Mouse (Mus musculus) embryonic facial prominence, embryonic 12.5 days (tissue): Measurements from ENCODE around the gene Tab2. TPM values are rescaled to one million over a fixed set of nuclear protein-coding genes. Genes with fewer than 3 reads are reported as not detected.
"Not testable (repeated sequence)": the region's sequence is repeated elsewhere in the genome, so short reads cannot be mapped to it uniquely, and the experiment has no call there.

ENCODE experiments used
- ATAC-seq: fragments of 200-750 bp; cut with Nextera tagmentation; 2 replicates; pipeline ENCODE4 v1.8.0; 2017; ENCODE audit not compliant: insufficient number of reproducible peaks, insufficient read depth, low FRiP score, low TSS enrichment
- H3K27ac ChIP-seq: fragments of 300-500 bp; sonication (generic); 2 replicates; pipeline ENCODE4 v1.5.1; 2016; ENCODE audit warnings: mild to moderate bottlenecking
- H3K27me3 ChIP-seq: fragments of 300-500 bp; sonication (generic); 2 replicates; pipeline ENCODE4 v1.6.1; 2016; ENCODE audit warnings: mild to moderate bottlenecking, moderate library complexity
- H3K36me3 ChIP-seq: fragments of 300-500 bp; sonication (generic); 2 replicates; pipeline ENCODE4 v1.6.1; 2016; ENCODE audit warnings: mild to moderate bottlenecking
- H3K4me1 ChIP-seq: fragments of 300-500 bp; sonication (generic); 2 replicates; pipeline ENCODE4 v1.6.1; 2016
- H3K4me2 ChIP-seq: fragments of 300-500 bp; sonication (generic); replicated peaks from 2 replicates; pipeline ENCODE4 v1.6.1; 2016; ENCODE audit warnings: mild to moderate bottlenecking, moderate library complexity
- H3K4me3 ChIP-seq: fragments of 300-500 bp; sonication (generic); 2 replicates; pipeline ENCODE4 v1.5.1; 2016; ENCODE audit warnings: mild to moderate bottlenecking
- H3K9ac ChIP-seq: fragments of 300-500 bp; sonication (generic); 2 replicates; pipeline ENCODE4 v1.6.1; 2016; ENCODE audit warnings: mild to moderate bottlenecking, moderate library complexity
- H3K9me3 ChIP-seq: fragments of 300-500 bp; sonication (generic); 2 replicates; pipeline ENCODE4 v1.6.1; 2016; ENCODE audit warnings: mild to moderate bottlenecking, moderate library complexity
- WGBS: fragments of 180-500 bp; shearing (Covaris S2); methylation state at CpG from one replicate; pipeline ENCODE4 v1.1.7; 2016; 5-methylcytosine and 5-hydroxymethylcytosine counted together
- polyA plus RNA-seq: library from polyadenylated mRNA; unstranded; fragments of >200 nt; fragmentation: Nextera tagmentation; extraction: Ambion mirVana; gene quantifications from 2 replicates; pipeline ENCODE4 v1.2.1, GENCODE M21; 2016

Gene Tab2
- polyA plus RNA-seq, 1 experiment from 2014 or later, result 26.4 TPM

DNA sequence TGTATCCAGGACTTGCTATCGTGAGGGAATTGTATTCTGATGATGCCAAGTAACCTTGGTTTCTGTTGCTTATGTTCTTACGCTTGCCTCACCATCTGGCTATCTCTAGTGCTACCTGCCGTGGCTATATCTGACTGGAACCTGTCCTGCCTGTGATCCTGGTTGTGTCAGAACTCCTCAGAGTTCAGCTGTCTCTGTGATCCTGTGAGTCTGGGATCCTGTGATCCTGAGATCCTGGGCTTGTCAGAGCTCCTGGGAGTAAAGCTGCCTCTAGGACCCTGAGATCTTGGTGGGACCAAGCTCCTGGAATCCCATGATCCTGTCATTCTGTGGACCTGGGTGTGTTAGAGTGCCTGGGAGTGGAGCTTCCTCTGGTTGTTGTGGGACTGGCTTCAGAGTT, 74.1 kb downstream of the Tab2 start:
- whole genome bisulfite sequencing, result 85% methylated on average over 3 of the region's 3 CpGs

DNA sequence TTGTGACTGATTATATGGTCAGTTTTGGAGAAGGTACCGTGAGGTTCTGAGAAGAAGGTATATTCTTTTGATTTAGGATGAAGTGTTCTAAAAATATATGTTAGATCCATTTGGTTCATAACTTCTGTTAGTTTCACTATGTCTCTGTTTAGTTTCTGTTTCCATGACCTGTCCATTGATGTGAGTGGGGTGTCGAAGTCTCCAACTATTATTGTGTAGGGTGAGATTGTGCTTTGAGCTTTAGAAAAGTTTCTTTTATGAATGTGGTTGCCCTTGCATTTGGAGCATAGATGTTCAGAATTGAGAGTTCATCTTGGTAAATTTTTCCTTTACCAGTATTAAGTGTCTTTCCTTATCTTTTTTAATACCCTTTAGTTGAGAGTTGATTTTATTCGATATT, 75.7 kb downstream of the Tab2 start:
- H3K9ac ChIP-seq, H3K27me3 ChIP-seq, H3K9me3 ChIP-seq, H3K27ac ChIP-seq, H3K4me2 ChIP-seq, H3K36me3 ChIP-seq, H3K4me3 ChIP-seq, ATAC-seq, H3K4me1 ChIP-seq: not testable (repeated sequence)
- WGBS, result 93% methylated on average over 3 of the region's 3 CpGs

More for the DNA sequence above, 74.1 kb downstream of the Tab2 start:
- Histone ChIP-seq H3K27ac (no peak overlapping the region), H3K4me3 (no peak overlapping the region), H3K4me1 (no peaks in the 10 kb centered on the region), H3K4me2 (no peak overlapping the region), H3K36me3 (no peaks in the 10 kb centered on the region), H3K27me3 (no peaks in the 10 kb centered on the region), H3K9me3 (no peaks in the 10 kb centered on the region), H3K9ac (no peak overlapping the region)
- ATAC-seq, result no peak

DNA sequence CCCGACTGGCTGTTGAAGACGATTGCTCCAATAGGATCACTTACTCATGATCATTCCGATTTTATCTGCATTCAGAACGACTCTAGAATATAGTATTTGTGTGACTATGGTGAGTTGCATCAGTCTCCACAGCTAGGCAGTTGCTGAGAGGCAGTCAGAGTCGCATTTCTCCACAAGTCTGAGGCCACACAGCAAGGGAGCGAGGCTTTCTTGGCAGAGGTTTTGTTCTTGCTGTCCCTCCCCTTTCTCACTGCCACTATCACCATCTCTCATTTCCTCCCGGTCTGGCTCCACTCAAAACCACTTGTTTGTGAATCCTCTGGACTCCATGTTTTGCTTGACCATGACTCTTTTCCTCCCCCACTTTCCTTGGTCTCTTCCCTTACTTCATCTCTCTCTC, 81.8 kb downstream of the Tab2 start:
- H3K9me3 ChIP-seq, result no peaks in the 10 kb centered on the region
- H3K4me3 ChIP-seq, result no peak overlapping the region
- no peaks in the 10 kb centered on the region for H3K36me3 ChIP-seq
- WGBS, result 87% methylated on average over 7 of the region's 7 CpGs
- ATAC-seq, result no peak
- no peak overlapping the region for H3K9ac ChIP-seq
- 0 out of 2 replicates have a peak, but pooled peaks cover 7% of the 10 kb centered on the region for H3K4me1 ChIP-seq
- no peaks in the 10 kb centered on the region for H3K27me3 ChIP-seq
- no peak overlapping the region for H3K27ac ChIP-seq
- no peak overlapping the region for H3K4me2 ChIP-seq

DNA sequence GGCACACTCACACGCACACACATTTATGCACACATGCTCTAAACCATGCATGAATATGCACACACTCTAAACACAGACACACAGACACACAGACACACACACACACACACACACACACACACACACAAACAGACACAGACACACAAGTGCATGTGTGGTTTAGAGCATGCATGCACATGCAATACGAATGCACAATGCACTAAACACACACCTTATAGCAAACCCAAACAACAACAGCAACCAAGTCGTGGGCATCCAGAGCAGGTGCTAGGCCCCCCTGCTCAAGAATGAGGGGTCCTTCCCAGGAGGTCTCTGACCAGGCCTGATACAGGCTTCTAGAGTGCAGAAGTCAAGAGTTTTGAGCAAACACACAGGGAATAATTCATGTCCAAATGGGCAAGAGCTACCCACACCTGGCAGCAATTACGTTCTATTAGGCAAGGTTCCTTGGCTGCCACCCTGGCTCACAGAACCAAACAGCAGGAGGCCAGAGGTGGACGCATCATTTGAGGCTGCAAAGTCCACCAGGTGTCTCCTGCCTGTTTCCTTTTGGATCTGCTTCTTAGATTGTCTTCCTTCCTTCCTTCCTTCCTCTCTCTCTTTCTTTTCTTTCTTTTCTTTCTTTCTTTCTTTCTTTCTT, 84.5 kb downstream of the Tab2 start:
- 64% methylated on average over 5 of the region's 5 CpGs for WGBS
- Histone ChIP-seq H3K27me3 (peaks cover 18% of the 10 kb centered on the region), H3K9me3 (no peaks in the 10 kb centered on the region), H3K27ac (no peak overlapping the region), H3K4me3 (no peak overlapping the region), H3K4me1 (0 out of 2 replicates have a peak, but pooled peaks cover 7% of the 10 kb centered on the region), H3K4me2 (no peak overlapping the region), H3K9ac (no peak overlapping the region), H3K36me3 (no peaks in the 10 kb centered on the region)
- ATAC-seq, result no peak

DNA sequence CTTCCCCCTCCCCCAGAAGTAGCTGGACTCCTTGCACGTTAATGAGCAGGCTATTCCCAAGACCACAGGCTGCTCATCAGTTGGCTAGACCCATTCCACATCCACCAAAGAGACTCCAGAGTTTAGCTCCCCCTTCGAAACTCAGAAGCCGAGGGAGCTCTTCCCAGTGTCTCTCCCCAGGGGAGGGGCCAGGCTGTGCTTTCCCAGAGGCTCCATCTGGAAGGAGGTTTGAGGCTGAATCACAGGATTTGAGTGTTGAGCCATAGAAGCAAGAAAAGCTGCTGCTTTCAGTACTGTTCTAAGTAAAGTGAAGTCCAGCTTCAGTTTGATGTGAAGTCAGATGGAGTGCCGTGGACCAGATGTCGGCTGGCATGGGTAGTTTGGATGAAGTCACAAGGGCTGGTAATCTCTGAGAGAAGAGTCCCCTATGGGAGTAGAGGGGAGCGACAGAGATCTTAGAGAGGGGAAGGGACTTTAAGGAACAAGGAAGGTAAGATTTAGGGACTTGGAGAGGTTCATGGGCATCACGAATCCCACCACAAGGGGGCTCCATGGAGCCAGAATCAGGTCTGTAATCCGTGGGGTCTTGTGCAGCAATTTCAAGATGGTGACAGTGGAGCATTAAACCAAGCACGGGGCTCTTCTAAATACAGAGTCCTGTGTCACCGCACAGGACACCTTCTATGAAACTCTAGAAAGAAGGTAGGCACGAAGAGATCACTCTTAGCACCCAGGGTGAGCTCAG, 85.3 kb downstream of the Tab2 start:
- Histone ChIP-seq H3K4me2 (no peak overlapping the region), H3K4me3 (no peak overlapping the region), H3K9ac (no peak overlapping the region), H3K27me3 (peaks cover 23% of the 10 kb centered on the region), H3K9me3 (no peaks in the 10 kb centered on the region), H3K27ac (no peak overlapping the region), H3K4me1 (0 out of 2 replicates have a peak, but pooled peaks cover 7% of the 10 kb centered on the region), H3K36me3 (no peaks in the 10 kb centered on the region)
- WGBS, result 66% methylated on average over 11 of the region's 11 CpGs
- ATAC-seq, result no peak

DNA sequence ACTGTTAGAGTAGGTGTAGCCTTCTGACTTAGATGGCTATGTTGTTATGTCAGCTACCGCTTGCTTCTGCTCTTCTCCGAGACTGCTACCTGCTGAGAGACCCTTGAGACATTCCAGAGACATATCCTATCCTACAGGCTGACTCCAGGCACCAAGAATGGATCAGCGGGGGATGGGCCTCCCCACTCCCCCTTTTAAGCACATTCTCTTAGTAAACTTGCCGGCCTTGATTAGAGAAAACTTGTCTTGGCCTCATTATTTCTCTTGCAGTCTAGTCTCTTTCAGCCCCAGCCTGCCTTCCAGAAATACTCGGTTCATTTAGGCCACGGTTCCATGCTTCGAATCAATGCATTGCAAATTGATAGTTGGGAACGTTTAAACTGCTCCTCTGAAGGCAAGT, 86.3 kb downstream of the Tab2 start:
- Histone ChIP-seq H3K4me1 (0 out of 2 replicates have a peak, but pooled peaks cover 7% of the 10 kb centered on the region), H3K4me2 (no peak overlapping the region), H3K9me3 (no peaks in the 10 kb centered on the region), H3K27me3 (peaks cover 23% of the 10 kb centered on the region), H3K9ac (no peak overlapping the region), H3K36me3 (no peaks in the 10 kb centered on the region), H3K4me3 (no peak overlapping the region), H3K27ac (no peak overlapping the region)
- no peak for ATAC-seq
- WGBS, result 63% methylated on average over 8 of the region's 8 CpGs

DNA sequence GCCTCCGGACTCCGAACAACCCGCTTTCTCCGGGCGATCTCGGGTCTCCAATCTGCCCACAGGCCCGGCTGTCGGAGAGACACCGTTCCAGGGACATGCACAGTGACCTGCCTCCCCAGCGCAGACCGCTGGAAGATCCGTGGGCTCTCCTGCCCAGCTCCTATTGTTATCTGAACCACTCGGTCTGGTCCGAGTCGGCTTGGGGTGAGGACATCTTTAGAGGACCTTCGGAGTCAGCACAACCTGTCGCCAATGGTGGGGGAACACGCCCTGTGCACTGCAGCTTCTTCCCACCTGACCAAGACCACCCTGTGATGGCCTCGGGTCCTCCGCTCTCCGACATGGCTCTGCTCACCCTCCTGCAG, 88.4 kb downstream of the Tab2 start:
- no peak for ATAC-seq

DNA sequence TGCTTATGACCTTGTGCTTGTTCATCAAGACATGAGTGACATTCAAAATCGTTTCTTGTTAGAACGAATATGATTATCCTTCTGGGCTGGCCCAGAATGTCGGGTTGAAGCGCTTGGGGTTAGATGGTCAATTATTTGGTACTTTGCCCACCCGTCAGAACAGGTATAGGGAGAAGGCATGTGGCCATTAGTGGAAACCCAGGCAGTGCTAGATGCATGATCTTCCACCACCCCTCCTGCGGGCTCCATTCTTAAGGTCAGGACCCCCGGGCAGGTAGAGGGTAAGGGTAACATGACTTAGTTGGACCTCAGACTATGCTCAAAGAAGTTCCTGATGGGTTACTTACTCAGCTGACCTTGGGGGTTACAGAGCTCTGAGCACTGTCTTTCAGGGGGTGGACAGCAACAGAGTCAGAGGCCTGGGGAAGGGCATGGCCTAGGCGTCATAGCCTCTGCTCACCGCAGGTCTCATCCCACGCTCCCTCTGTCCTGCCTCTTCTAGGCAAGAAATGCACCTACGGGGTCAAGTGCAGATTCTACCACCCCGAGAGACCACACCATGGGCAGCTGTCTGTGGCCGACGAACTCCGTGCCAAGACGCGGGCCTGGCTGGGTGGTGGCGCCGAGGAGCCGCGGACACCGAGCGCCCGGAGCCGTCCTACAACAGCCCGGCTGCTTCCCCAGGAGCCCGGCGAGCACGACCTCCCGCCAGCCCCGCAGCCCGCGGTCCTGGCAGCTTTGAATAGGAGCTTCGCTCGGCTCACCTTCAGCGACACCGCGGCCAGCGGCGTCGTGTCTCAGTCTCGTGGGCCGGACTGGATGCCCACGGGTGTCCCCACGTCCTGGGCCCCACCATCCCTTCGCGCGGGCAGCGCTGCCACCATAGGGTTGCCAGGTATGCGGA, 89.0 kb downstream of the Tab2 start:
- H3K9me3 ChIP-seq, result no peaks in the 10 kb centered on the region
- no peaks in the 10 kb centered on the region for H3K36me3 ChIP-seq
- peak overlapping the region; percentile 60 for H3K4me2 ChIP-seq
- peaks cover 23% of the 10 kb centered on the region for H3K27me3 ChIP-seq
- 18% methylated on average over 50 of the region's 50 CpGs for WGBS
- ATAC-seq, result no peak
- H3K4me3 ChIP-seq, result peak overlapping the region; percentile 35
- no peak overlapping the region for H3K27ac ChIP-seq
- H3K9ac ChIP-seq, result peak overlapping the region; percentile 41
- H3K4me1 ChIP-seq, result 0 out of 2 replicates have a peak, but pooled peaks cover 7% of the 10 kb centered on the region

More for the DNA sequence above, 88.4 kb downstream of the Tab2 start:
- Histone ChIP-seq H3K4me3 (peak overlapping the region; percentile 35), H3K4me2 (peak overlapping the region; percentile 60), H3K4me1 (0 out of 2 replicates have a peak, but pooled peaks cover 7% of the 10 kb centered on the region), H3K9me3 (no peaks in the 10 kb centered on the region), H3K36me3 (no peaks in the 10 kb centered on the region), H3K27ac (no peak overlapping the region), H3K27me3 (peaks cover 23% of the 10 kb centered on the region), H3K9ac (peak overlapping the region; percentile 41)
- 20% methylated on average over 21 of the region's 21 CpGs for WGBS

DNA sequence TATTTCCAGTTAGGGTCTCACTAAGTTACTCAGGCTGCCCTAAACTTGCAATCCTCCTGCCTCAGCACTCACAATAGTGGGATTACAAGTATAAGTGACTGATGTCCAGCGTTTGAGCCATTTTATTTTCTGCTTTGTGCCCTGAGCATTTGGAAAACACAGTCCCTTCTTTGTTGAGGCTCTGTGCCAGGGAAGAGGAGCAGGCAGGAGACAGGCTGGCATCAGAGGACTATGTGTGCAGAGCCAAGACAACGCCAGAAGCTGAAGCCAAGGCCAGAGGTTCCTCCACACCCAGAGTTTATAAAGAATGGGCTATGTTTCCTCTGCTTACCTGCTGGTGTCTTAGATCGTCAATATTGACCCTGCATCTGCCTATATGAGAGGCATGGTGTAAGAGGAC, 91.2 kb downstream of the Tab2 start:
- Histone ChIP-seq H3K4me1 (no peaks in the 10 kb centered on the region), H3K36me3 (no peaks in the 10 kb centered on the region), H3K4me2 (no peak overlapping the region), H3K27ac (no peak overlapping the region), H3K9me3 (no peaks in the 10 kb centered on the region), H3K27me3 (peaks cover 23% of the 10 kb centered on the region), H3K4me3 (no peak overlapping the region), H3K9ac (no peak overlapping the region)
- ATAC-seq, result no peak
- WGBS, result 82% methylated on average over 3 of the region's 3 CpGs

DNA sequence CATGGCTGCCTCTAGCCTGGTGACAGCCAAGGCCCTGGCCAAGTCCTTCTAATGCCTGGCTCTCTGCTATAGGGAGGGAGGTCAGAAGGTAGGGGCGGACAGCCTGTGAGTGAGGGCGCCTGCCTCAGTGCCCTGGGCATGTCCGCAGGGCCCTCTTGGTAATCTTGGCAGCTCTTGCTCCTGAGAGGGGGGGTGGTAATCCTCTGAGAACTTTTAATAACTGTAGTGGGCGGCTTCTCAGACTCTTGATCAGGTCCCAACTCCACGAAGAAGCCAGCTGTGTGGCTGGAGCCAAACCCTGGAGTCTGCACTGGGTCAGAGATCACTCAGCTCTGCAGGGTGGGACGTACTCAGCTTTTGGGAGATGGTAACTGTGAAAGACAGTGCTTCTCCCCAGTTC, 91.8 kb downstream of the Tab2 start:
- ATAC-seq, result no peak
- Histone ChIP-seq H3K4me1 (no peaks in the 10 kb centered on the region), H3K27me3 (peaks cover 23% of the 10 kb centered on the region), H3K4me3 (no peak overlapping the region), H3K27ac (no peak overlapping the region), H3K9ac (no peak overlapping the region), H3K4me2 (no peak overlapping the region), H3K9me3 (no peaks in the 10 kb centered on the region), H3K36me3 (no peaks in the 10 kb centered on the region)
- 81% methylated on average over 6 of the region's 6 CpGs for WGBS

DNA sequence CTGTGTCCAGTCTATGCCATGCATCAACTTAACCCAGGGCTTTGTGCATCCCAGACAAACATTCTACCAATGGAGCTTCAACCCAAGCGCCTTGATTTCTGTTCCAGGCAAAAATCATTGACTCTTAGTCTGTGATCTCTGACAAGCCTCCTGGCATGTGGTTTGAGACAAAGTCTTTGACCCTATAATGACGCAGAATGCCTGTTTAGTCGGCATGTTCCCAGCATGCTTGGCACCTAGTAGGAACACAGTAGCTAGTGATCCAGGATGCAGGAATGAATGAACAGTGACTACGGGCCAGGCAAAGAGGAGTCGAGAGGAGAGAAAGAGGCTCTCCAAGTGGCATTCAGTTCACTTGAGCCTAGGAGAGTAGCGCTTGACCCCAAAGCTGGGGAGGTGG, 92.6 kb downstream of the Tab2 start:
- Histone ChIP-seq H3K9me3 (no peaks in the 10 kb centered on the region), H3K36me3 (no peaks in the 10 kb centered on the region), H3K9ac (no peak overlapping the region), H3K4me3 (no peak overlapping the region), H3K4me1 (no peaks in the 10 kb centered on the region), H3K27me3 (peaks cover 22% of the 10 kb centered on the region), H3K27ac (no peak overlapping the region), H3K4me2 (no peak overlapping the region)
- WGBS, result 94% methylated on average over 6 of the region's 6 CpGs
- no peak for ATAC-seq
